Mouse (Mus musculus) testis, adult 2 months (tissue): Measurements from ENCODE around the gene Cys1.

Experiments
- CTCF ChIP-seq: fragments of 200-500 bp; IDR thresholded peaks from 2 replicates; pipeline ENCODE4 v1.5.1; 2012; ENCODE audit warnings: low read depth, mild to moderate bottlenecking, inconsistent platforms, low read length, moderate library complexity; ENCODE audit not compliant: control insufficient read depth, insufficient read depth, insufficient replicate concordance
- POLR2A ChIP-seq: fragments of 200-500 bp; IDR thresholded peaks from 2 replicates; pipeline ENCODE4 v1.6.1; 2012; ENCODE audit warnings: low read depth, mild to moderate bottlenecking, inconsistent platforms, low read length, moderate library complexity; ENCODE audit not compliant: control insufficient read depth

DNA sequence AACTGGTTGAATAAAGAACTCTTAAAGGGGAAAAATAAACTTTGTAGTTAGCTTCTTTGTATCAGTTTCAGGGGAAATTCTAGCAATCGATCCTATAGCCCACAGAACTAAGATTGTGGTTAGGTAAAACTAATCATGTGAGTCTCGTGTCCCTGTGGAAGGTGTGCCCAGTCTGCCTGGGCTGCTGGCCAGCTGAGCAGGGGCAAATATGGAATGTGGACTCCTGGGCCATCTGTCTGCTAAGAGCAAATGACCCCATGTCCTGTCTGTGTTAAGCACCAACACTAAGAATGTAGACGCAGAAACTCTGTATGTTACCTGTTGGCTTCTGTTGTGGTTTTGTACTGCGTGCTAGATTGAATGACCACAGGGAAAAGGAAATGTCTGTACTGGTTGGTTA lies 20.5 kb downstream of the Cys1 start:
- no peak for TF ChIP-seq POLR2A
- TF ChIP-seq CTCF = no peak
